9 mouse cellular contexts compared by ENCODE assay signal in genomic region chr17:26616696-26617095, GRCm38 (mm10). TPM values are rescaled to one million over a fixed set of nuclear protein-coding genes. Genes with fewer than 3 reads are reported as not detected.
DNase-seq lines count a peak whose midpoint lies in the region; ATAC-seq lines count a peak whose summit lies in the region.
"Had no signal": no experiment of that assay in that cellular context is flagged by ENCODE, and none has a peak within 500 bp of the region (broad histone marks: within the 10 kb centered on the region; RNA-seq: fewer than 3 reads in every experiment).

No protein-coding gene starts in this region.

- H3K27ac ChIP-seq in forebrain, embryonic 12.5 days, result no peak overlapping the region
- H3K27ac ChIP-seq: embryonic facial prominence, embryonic 15.5 days had no signal

- H3K4me2 ChIP-seq in forebrain, embryonic 12.5 days, result no peak overlapping the region
- H3K4me2 ChIP-seq: embryonic facial prominence, embryonic 15.5 days had no signal

- no peak overlapping the region for H3K9ac ChIP-seq in forebrain, embryonic 12.5 days
- H3K9ac ChIP-seq: embryonic facial prominence, embryonic 15.5 days had no signal

- peak; percentile 63 for ATAC-seq in granulocyte monocyte progenitor cell, adult 5-6 weeks (replicated peaks; ENCODE audit: poor library complexity, severe bottlenecking)
- no peak for ATAC-seq in forebrain, embryonic 12.5 days (ENCODE audit: low FRiP score)

- no peaks in the 10 kb centered on the region for H3K9me3 ChIP-seq in forebrain, embryonic 12.5 days
- H3K9me3 ChIP-seq: embryonic facial prominence, embryonic 15.5 days had no signal

- intact Hi-C loops in heart, postnatal 25 days (cut with DNase I), result loop anchor here (2.0 kb wide), 1 partner anchor 14 kb away; no protein-coding TSS in a partner anchor

- peak; percentile 59 for DNase-seq in heart, postnatal 25 days (ENCODE audit: low spot score)
- peak; percentile 41 to 72 for DNase-seq in kidney, postnatal 4 days
- DNase-seq in lung, postnatal 4 days, result peak; percentile 50 to 79
- no peak for DNase-seq in cerebellum, adult 11-12 months
- DNase-seq in layer of hippocampus, postnatal 14 days (ENCODE audit: low spot score in 2 of 2), result no peak
- DNase-seq: right cerebral cortex, postnatal 4 days had no signal

- H3K27me3 ChIP-seq in forebrain, embryonic 12.5 days, result no peaks in the 10 kb centered on the region
- H3K27me3 ChIP-seq: embryonic facial prominence, embryonic 15.5 days had no signal

- H3K4me3 ChIP-seq in forebrain, embryonic 12.5 days (replicated peaks), result no peak overlapping the region
- H3K4me3 ChIP-seq: embryonic facial prominence, embryonic 15.5 days had no signal

- 97% methylated on average over 2 of the region's 2 CpGs for WGBS in forebrain, embryonic 12.5 days

- H3K4me1 ChIP-seq in forebrain, embryonic 12.5 days, result no peaks in the 10 kb centered on the region

- peaks cover 76% of the 10 kb centered on the region for H3K36me3 ChIP-seq in forebrain, embryonic 12.5 days (replicated peaks)

RNA-seq across cellular contexts. Expression of gene Atp6v0e, which starts 46.3 kb away (rescaled TPM):
- total RNA-seq in granulocyte monocyte progenitor cell, adult 5-6 weeks (2014; fragmentation: Nextera tagmentation), result 197 and 242 TPM in 2 replicates
- 317 and 374 TPM in 2 replicates for total RNA-seq in granulocyte monocyte progenitor cell, adult 5-6 weeks (2017)
- total RNA-seq in heart, postnatal 25 days (2021), result 10 to 100 TPM; 64.5 to 66.4 TPM
- polyA plus RNA-seq in forebrain, embryonic 12.5 days (2016; fragmentation: Nextera tagmentation; extraction: Ambion mirVana), result 94.5 and 104 TPM in 2 replicates
- total RNA-seq in layer of hippocampus, postnatal 14 days (2021), result 10 to 100 TPM; 53.8 to 59.3 TPM

RNA-seq across cellular contexts. Expression of gene Dusp1, which starts 54.8 kb away (rescaled TPM):
- total RNA-seq in granulocyte monocyte progenitor cell, adult 5-6 weeks (2014; fragmentation: Nextera tagmentation), result 20.4 and 21.3 TPM in 2 replicates
- 34.3 and 43.2 TPM in 2 replicates for total RNA-seq in granulocyte monocyte progenitor cell, adult 5-6 weeks (2017)
- 10 to 100 TPM; 44.8 to 66.4 TPM for total RNA-seq in heart, postnatal 25 days (2021)
- 39.8 and 47.2 TPM in 2 replicates for polyA plus RNA-seq in forebrain, embryonic 12.5 days (2016; fragmentation: Nextera tagmentation; extraction: Ambion mirVana)
- total RNA-seq in layer of hippocampus, postnatal 14 days (2021), result 10 to 100 TPM; 20.3 to 24.3 TPM

RNA-seq across cellular contexts. Expression of gene Ergic1, which starts 55.4 kb away (rescaled TPM):
- total RNA-seq in granulocyte monocyte progenitor cell, adult 5-6 weeks (2014; fragmentation: Nextera tagmentation), result 88.4 and 89.5 TPM in 2 replicates
- total RNA-seq in granulocyte monocyte progenitor cell, adult 5-6 weeks (2017), result 51.5 and 52.4 TPM in 2 replicates
- total RNA-seq in heart, postnatal 25 days (2021), result 10 to 100 TPM; 54.2 to 58.4 TPM
- polyA plus RNA-seq in forebrain, embryonic 12.5 days (2016; fragmentation: Nextera tagmentation; extraction: Ambion mirVana), result 99.9 and 105 TPM in 2 replicates
- total RNA-seq in layer of hippocampus, postnatal 14 days (2021), result 100 to 1,000 TPM; 132 to 144 TPM

Comparison
In these comparisons a context has a peak if more than half of its experiments do, and no peak if none do; other contexts are left out.
1. DNase-seq: peak in heart, postnatal 25 days (single experiment), kidney, postnatal 4 days (2 of 2) and lung, postnatal 4 days (2 of 2); none in cerebellum, adult 11-12 months (single experiment) and layer of hippocampus, postnatal 14 days (0 of 2).